Mouse (Mus musculus): Measurements from ENCODE around the gene Usp39. TPM values are rescaled to one million over a fixed set of nuclear protein-coding genes. Genes with fewer than 3 reads are reported as not detected.

Usp39 gene
- polyA plus RNA-seq, 1 experiment from 2014 or later = 16.0 TPM

- no peaks in the 10 kb centered on the region for H3K4me1 ChIP-seq (replicated peaks; ENCODE audit: control insufficient read depth, insufficient read depth, low read length)
- no peak for ATAC-seq
- H3K9me3 ChIP-seq (ENCODE audit: control insufficient read depth) = no peaks in the 10 kb centered on the region
- no peak overlapping the region for H3K4me2 ChIP-seq (replicated peaks; ENCODE audit: low read depth)
- H3K9ac ChIP-seq (ENCODE audit: low read depth, low read length) = no peak overlapping the region
- 87% methylated on average over 3 of the region's 3 CpGs for WGBS
- H3K27me3 ChIP-seq (replicated peaks; ENCODE audit: control insufficient read depth, insufficient read depth, low read length) = no peaks in the 10 kb centered on the region
- no peak overlapping the region for H3K27ac ChIP-seq (ENCODE audit: low read depth, low read length)
- no peak overlapping the region for H3K4me3 ChIP-seq (ENCODE audit: low read depth, low read length)
- no peak for TF ChIP-seq CTCF (IDR thresholded peaks at IDR 0.05; ENCODE audit: low read depth)
- H3K36me3 ChIP-seq (ENCODE audit: control insufficient read depth, insufficient read depth) = no peaks in the 10 kb centered on the region
These were observed 55.5 kb downstream of the Usp39 start for GRCm38 (mm10) chr6:72289484-72289883.

GRCm38 (mm10) chr6:72283914-72284313, 61.1 kb downstream of the Usp39 start:
- Histone ChIP-seq H3K36me3 (ENCODE audit: control insufficient read depth, insufficient read depth) (no peaks in the 10 kb centered on the region), H3K9ac (ENCODE audit: low read depth, low read length) (no peak overlapping the region), H3K4me2 (replicated peaks; ENCODE audit: low read depth) (no peak overlapping the region), H3K27me3 (replicated peaks; ENCODE audit: control insufficient read depth, insufficient read depth, low read length) (no peaks in the 10 kb centered on the region), H3K4me1 (replicated peaks; ENCODE audit: control insufficient read depth, insufficient read depth, low read length) (no peaks in the 10 kb centered on the region), H3K4me3 (ENCODE audit: low read depth, low read length) (no peak overlapping the region), H3K27ac (ENCODE audit: low read depth, low read length) (no peak overlapping the region), H3K9me3 (ENCODE audit: control insufficient read depth) (no peaks in the 10 kb centered on the region)
- ATAC-seq = no peak
- peak; percentile 81 for TF ChIP-seq CTCF (IDR thresholded peaks at IDR 0.05; ENCODE audit: low read depth)
- WGBS = 16% methylated on average over 4 of the region's 4 CpGs

DNA sequence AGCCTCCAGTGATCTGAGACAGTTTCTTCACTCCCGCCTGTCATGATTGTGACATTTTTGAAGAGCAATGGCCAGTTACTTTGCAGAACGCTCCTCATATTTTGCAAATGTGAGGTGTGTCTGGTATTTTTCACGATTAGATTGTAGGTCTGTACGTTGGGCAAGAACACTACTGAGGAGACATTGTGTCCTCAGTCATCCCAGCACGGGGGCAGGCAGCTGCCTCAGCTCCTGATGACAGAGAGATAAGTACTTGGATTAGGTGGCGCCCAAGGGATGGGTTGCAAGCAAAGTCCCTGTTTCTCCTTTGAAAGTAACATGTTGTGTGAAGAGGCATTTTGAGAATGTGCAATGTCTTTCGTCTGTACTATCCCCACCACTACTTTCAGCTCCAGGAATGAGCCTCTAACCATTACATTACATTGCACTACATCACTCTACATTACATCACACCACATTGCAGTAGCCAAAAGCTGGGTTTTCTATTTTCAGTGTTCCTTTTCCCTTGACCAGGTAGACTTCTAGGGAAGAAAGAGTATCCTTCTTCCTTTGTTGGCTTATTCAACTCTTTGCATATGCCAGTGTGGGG, 64.5 kb downstream of the Usp39 start:
- Histone ChIP-seq H3K4me3 (ENCODE audit: low read depth, low read length) (no peak overlapping the region), H3K27ac (ENCODE audit: low read depth, low read length) (no peak overlapping the region), H3K9me3 (ENCODE audit: control insufficient read depth) (no peaks in the 10 kb centered on the region), H3K9ac (ENCODE audit: low read depth, low read length) (no peak overlapping the region), H3K27me3 (replicated peaks; ENCODE audit: control insufficient read depth, insufficient read depth, low read length) (no peaks in the 10 kb centered on the region), H3K4me1 (replicated peaks; ENCODE audit: control insufficient read depth, insufficient read depth, low read length) (no peaks in the 10 kb centered on the region), H3K4me2 (replicated peaks; ENCODE audit: low read depth) (no peak overlapping the region), H3K36me3 (ENCODE audit: control insufficient read depth, insufficient read depth) (no peaks in the 10 kb centered on the region)
- WGBS = 62% methylated on average over 7 of the region's 7 CpGs
- no peak for ATAC-seq
- no peak for TF ChIP-seq CTCF (IDR thresholded peaks at IDR 0.05; ENCODE audit: low read depth)

- ATAC-seq = no peak
- 39% methylated on average over 7 of the region's 7 CpGs for whole genome bisulfite sequencing
- TF ChIP-seq CTCF (IDR thresholded peaks at IDR 0.05; ENCODE audit: low read depth) = no peak
These were observed 65.5 kb downstream of the Usp39 start for GRCm38 (mm10) chr6:72279505-72279904.

GRCm38 (mm10) chr6:72278835-72279234, 66.1 kb downstream of the Usp39 start:
- Histone ChIP-seq H3K4me1 (replicated peaks; ENCODE audit: control insufficient read depth, insufficient read depth, low read length) (no peaks in the 10 kb centered on the region), H3K36me3 (ENCODE audit: control insufficient read depth, insufficient read depth) (no peaks in the 10 kb centered on the region), H3K9ac (ENCODE audit: low read depth, low read length) (no peak overlapping the region), H3K4me3 (ENCODE audit: low read depth, low read length) (no peak overlapping the region), H3K4me2 (replicated peaks; ENCODE audit: low read depth) (no peak overlapping the region), H3K27ac (ENCODE audit: low read depth, low read length) (no peak overlapping the region), H3K9me3 (ENCODE audit: control insufficient read depth) (no peaks in the 10 kb centered on the region), H3K27me3 (replicated peaks; ENCODE audit: control insufficient read depth, insufficient read depth, low read length) (no peaks in the 10 kb centered on the region)
- no peak for ATAC-seq
- WGBS = 71% methylated on average over 4 of the region's 4 CpGs
- TF ChIP-seq CTCF (IDR thresholded peaks at IDR 0.05; ENCODE audit: low read depth) = no peak

More at GRCm38 (mm10) chr6:72279505-72279904, 65.5 kb downstream of the Usp39 start:
- Histone ChIP-seq H3K4me3 (ENCODE audit: low read depth, low read length) (no peak overlapping the region), H3K4me2 (replicated peaks; ENCODE audit: low read depth) (no peak overlapping the region), H3K27me3 (replicated peaks; ENCODE audit: control insufficient read depth, insufficient read depth, low read length) (no peaks in the 10 kb centered on the region), H3K4me1 (replicated peaks; ENCODE audit: control insufficient read depth, insufficient read depth, low read length) (no peaks in the 10 kb centered on the region), H3K27ac (ENCODE audit: low read depth, low read length) (no peak overlapping the region), H3K36me3 (ENCODE audit: control insufficient read depth, insufficient read depth) (no peaks in the 10 kb centered on the region), H3K9ac (ENCODE audit: low read depth, low read length) (no peak overlapping the region), H3K9me3 (ENCODE audit: control insufficient read depth) (no peaks in the 10 kb centered on the region)

- Histone ChIP-seq H3K9me3 (ENCODE audit: control insufficient read depth) (no peaks in the 10 kb centered on the region), H3K4me1 (replicated peaks; ENCODE audit: control insufficient read depth, insufficient read depth, low read length) (no peaks in the 10 kb centered on the region), H3K27me3 (replicated peaks; ENCODE audit: control insufficient read depth, insufficient read depth, low read length) (no peaks in the 10 kb centered on the region), H3K36me3 (ENCODE audit: control insufficient read depth, insufficient read depth) (no peaks in the 10 kb centered on the region), H3K27ac (ENCODE audit: low read depth, low read length) (no peak overlapping the region), H3K9ac (ENCODE audit: low read depth, low read length) (no peak overlapping the region), H3K4me2 (replicated peaks; ENCODE audit: low read depth) (no peak overlapping the region), H3K4me3 (ENCODE audit: low read depth, low read length) (no peak overlapping the region)
- WGBS = 46% methylated on average over 9 of the region's 9 CpGs
- no peak for ATAC-seq
- TF ChIP-seq CTCF (IDR thresholded peaks at IDR 0.05; ENCODE audit: low read depth) = no peak
These were observed 67.3 kb downstream of the Usp39 start for GRCm38 (mm10) chr6:72277508-72278166.
